Mouse (Mus musculus): ENCODE results near the gene Cyp27a1.

The Cyp27a1 gene

GRCm38 (mm10) chr1:74774062-74774461 lies 60.7 kb downstream of the Cyp27a1 start:
- no peak for DNase-seq

DNA sequence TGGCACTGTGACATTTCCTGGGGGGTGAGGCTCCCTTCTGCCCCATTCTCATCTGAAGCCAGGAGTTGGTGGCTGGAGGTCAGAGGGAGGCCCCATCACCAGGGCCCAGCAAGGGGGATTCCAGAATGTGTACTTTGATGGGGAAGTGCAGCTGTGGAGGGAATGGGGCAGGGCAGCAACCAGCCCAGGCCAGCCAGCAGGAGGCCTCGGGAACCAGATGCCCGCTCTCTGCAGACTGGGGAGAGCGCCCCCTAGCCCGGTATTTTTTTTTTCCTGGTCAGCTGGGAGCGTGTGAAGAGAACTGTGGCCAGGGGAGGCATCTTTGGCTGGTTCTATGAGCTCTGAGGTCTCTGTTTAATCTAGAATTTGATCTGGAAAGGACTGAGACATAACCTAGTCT lies 62.4 kb downstream of the Cyp27a1 start:
- DNase-seq = peak; percentile 58

GRCm38 (mm10) chr1:74778934-74779486 lies 65.6 kb downstream of the Cyp27a1 start:
- no peak for DNase-seq

DNA sequence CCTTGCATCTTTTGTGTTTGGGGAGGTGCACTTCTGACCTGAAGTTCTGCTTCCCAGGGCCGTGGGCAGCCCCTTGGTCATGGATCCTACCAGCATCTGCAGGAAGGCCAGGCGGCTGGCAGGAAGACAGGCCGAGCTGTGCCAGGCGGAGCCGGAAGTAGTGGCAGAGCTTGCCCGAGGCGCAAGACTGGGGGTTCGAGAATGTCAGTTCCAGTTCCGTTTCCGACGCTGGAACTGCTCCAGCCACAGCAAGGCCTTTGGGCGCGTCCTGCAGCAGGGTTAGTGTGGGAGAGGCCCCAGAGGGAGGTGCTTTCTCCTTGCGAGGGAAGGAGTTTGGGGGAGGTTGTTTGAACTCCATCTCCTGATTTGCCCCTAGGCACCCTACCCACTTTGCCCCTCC lies 68.7 kb downstream of the Cyp27a1 start:
- DNase-seq = no peak

DNA sequence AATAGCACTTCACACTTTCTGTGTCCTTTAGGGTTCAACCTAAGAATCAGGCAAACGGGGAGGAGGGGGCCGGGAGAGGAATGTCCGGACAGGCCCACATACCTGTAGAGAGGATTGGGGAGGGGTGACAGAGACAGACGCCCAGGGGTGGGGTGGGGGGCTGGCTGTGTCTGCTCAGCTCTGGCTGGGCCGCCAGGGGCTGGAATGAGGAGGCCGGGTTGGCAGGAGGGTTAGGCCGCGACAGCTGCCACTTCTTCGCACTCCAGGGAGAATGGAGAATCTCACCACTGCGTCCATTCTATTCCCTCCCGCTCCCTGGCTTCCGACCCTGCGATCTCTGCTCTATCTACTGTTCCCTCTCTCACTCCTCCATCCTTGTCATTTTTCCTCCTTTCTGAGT lies 70.2 kb downstream of the Cyp27a1 start:
- DNase-seq = no peak

DNA sequence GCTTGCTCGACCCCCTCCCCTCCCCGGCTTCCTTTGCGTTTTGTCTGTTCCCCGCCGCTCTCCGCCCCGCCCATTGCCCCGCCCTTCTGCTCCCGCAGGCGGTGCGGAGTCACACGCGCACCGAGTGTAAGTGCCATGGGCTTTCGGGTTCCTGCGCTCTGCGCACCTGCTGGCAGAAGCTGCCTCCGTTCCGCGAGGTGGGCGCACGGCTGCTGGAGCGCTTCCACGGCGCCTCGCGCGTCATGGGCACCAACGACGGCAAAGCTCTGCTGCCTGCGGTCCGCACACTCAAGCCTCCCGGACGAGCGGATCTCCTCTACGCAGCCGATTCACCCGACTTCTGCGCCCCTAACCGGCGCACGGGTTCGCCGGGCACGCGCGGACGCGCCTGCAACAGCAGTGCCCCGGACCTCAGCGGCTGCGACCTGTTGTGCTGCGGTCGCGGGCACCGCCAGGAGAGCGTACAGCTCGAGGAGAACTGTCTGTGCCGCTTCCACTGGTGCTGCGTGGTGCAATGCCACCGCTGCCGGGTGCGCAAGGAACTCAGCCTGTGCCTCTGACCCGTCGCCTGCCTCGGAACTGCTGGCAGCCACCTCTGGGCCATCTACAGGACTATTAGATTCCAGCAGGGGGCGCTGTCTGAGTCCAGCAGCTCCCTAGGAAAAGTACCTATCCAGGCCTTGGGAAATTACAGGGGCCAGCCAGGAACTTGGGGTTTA lies 70.8 kb downstream of the Cyp27a1 start:
- DNase-seq = peak; percentile 54

Measured in thymus, postnatal 4 days (tissue).